Mouse (Mus musculus) hematopoietic stem cell, adult 5-6 weeks (primary cell): ENCODE measurements around the gene Hagh. TPM values are rescaled to one million over a fixed set of nuclear protein-coding genes. Genes with fewer than 3 reads are reported as not detected.
A peak's percentile ranks its signal among the peaks of the same experiment; 100 is the strongest.

Source experiments
- ATAC-seq, 2 experiments: fragments of 125-278 bp in 1 of 2; replicated peaks in 1 of 2; 2 replicates each; pipeline ENCODE4 v1.8.0; 2016 to 2017; ENCODE audit warnings: inconsistent platforms in 2 of 2, mild to moderate bottlenecking in 2 of 2, moderate number of reproducible peaks in 2 of 2, low read depth in 1 of 2, moderate TSS enrichment in 1 of 2; ENCODE audit not compliant: low FRiP score in 2 of 2, poor library complexity in 2 of 2, severe bottlenecking in 2 of 2, insufficient read depth in 1 of 2, low TSS enrichment in 1 of 2
- total RNA-seq: library from RNA; stranded (forward); fragments of 172-1452, 232-1000 nt; gene quantifications from 2 replicates; pipeline ENCODE4 v1.2.3, GENCODE M21; 2017

Gene Hagh
- total RNA-seq, result 24.5 and 24.6 TPM in 2 replicates

- no peak for ATAC-seq
Observed at GRCm38 (mm10) chr17:24839842-24840241, at the start of gene Hagh. Gene Hagh, plus strand, starts transcription at chr17:24840143.

- ATAC-seq, result no peak
Observed at GRCm38 (mm10) chr17:24792190-24792589, 47.8 kb upstream of the Hagh start.

DNA sequence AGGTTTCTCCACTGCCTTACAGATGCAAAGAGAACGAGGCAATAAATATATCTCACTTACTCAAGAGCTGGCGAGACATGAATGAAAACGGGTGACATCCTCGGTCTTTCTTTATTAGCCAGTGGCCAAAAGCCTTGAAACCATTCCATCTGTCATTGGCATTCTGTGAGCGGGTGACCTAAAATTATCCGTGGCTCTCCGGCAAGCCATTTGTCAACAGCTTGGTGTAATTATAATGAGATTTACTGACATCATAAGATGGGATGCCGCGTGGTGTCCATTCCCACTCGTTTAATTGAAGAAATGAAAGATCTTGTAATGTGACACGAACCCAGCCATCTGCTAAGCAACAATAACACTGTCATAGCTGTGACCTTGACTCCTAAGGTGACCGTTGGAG lies 45.2 kb upstream of the Hagh start:
- no peak for ATAC-seq

DNA sequence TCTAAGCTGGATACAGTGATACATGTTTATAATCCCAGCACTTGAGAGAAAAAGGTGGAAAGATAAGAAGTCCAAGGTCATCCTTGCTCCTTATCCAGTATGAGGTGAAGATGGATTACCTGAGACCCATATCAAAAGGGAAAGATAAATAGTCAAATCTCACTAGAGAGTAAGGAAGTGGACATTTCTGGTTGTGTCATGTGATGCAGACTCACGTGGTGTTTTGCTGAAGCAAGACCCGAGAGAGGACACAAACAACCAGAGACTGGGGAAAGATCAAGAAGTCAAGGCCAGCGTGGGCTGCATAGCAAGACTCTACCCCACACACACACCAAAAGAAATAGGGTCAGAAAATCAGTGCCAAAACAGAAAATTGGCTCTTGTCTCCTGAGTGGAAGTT lies 43.0 kb upstream of the Hagh start:
- no peak for ATAC-seq

- ATAC-seq, result no peak
Observed at GRCm38 (mm10) chr17:24798229-24798628, 41.7 kb upstream of the Hagh start.

GRCm38 (mm10) chr17:24799476-24799875 lies 40.5 kb upstream of the Hagh start:
- ATAC-seq, result no peak

- ATAC-seq, result no peak
Observed at GRCm38 (mm10) chr17:24800524-24800923, 39.4 kb upstream of the Hagh start.

DNA sequence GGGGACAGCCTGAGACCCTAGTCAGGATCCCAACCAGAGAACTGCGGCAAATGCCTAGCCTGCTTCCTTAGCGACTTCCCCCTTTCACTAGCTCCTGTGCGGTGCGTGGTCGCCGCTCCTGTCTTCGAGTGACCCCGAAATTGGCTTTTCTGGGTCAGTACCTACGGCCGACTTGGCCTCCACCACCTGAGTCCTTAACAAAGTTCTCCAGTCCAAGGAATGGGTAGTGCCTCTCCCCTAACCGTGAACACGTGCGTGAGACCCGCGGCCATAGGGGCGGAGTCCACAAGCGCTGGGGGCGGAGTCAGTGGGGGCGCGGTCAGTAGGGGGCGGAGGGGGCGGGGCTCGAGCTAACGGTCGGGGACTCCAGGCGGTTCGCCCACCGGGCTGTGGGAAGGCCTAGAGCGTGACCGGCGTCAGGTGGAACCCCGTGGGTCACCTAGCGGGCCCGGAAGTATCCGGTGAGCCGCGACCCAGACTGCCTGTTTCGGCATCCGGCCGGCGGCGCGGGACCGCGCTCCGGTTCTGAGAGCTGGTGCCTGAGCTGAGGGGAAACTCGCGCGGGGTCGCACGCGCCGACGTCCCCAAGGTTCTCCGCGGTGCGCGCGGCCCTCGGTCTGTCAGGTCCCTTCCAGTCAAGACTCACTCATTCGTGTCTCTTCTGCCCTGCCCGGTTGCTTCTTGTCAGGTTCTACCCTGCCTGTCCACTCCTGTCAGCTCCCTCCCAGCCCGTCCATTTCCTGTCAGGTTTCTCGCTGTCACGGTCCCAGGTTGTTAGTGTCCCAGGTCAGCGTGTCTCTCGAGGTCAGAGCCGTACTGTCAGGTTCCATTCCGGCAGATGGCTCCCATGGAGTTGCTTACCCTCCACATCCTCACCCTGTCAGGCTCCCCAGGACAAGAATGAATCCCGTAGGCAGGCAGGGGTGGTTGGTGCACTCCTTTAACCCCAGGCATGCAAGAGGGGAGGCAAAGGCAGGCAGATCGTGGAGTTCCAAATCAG lies 35.7 kb upstream of the Hagh start, which contains the start of gene Meiob:
TSS of gene Meiob (plus strand) at position 338 of the 1,000 bp plus-strand sequence.
- peak; percentile 68 to 89 for ATAC-seq

GRCm38 (mm10) chr17:24811211-24811610 lies 28.7 kb upstream of the Hagh start:
- no peak for ATAC-seq

DNA sequence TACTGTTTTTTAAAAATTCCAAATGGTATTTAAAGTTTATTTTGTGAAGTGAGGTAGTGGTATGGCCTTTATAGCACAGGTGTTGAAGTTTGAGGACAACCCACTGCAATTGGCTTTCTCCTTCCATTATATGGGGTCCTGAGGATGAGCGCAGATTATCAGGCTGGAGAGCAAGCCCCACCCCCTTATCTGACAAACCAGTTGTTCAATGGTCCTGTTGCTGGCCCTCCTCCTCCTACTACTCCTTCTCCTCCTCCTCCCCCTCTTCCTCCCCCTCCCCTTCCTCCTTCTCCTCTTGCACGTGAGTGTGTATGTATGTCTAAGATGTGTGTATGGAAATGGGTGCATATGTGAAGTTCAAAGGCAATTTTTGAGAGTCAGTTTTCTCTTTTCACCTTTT lies 27.7 kb upstream of the Hagh start:
- no peak for ATAC-seq

DNA sequence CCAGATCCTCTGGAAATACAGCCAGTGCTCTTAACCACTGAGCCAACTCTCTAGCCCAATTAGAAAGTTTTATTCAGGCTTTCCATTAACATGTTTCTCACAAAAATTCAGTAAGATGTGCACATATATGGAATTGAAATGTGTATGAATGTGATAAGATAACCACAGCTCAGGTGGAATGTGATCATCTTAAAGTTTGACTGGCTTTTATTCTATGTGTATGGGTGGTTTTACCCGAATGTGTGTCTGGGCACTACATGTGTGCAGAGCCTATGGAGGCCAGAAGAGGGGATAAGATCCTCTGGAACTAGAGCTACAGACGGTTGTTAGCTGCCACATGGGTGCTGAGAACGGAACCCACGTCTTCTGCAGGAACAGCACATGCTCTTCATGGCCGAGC lies 24.7 kb upstream of the Hagh start:
- ATAC-seq, result no peak

DNA sequence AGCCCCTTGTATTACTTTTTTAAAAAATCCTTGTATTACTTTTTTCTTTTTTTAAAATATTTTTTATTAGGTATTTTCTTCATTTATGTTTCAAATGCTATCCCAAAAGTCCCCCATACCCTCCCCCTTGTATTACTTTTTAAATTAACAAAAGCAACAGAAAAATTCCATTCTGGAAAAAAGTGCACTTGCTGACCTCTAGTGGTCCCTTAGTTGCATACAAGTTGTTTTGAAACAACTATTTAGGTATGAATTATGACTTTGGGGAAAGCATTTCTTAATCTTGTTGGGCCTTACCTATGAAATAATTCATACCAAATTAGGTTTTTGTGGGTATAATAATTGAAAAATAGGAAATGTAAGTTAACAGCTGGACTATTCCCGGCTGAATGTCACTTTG lies 22.4 kb upstream of the Hagh start:
- no peak for ATAC-seq

GRCm38 (mm10) chr17:24818172-24818571 lies 21.8 kb upstream of the Hagh start:
- ATAC-seq, result no peak

DNA sequence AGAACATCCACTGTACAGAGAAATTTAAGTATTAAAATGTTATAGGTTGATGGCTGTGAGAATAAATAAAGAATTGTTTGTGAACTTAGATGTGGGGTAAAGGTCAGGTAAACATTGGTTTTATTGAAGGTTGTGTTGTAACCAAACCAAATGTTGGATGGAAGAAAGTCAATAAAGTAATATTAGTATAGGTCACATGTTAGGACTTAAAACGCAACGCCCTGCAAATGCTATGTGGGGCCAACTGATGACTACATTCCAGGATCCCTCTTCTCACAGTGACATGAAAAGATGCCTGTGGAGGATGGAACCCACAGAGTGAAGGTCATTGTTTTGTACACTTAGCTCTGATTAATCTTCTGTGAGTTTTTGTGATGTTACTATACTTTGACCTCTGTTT lies 20.5 kb upstream of the Hagh start:
- no peak for ATAC-seq

DNA sequence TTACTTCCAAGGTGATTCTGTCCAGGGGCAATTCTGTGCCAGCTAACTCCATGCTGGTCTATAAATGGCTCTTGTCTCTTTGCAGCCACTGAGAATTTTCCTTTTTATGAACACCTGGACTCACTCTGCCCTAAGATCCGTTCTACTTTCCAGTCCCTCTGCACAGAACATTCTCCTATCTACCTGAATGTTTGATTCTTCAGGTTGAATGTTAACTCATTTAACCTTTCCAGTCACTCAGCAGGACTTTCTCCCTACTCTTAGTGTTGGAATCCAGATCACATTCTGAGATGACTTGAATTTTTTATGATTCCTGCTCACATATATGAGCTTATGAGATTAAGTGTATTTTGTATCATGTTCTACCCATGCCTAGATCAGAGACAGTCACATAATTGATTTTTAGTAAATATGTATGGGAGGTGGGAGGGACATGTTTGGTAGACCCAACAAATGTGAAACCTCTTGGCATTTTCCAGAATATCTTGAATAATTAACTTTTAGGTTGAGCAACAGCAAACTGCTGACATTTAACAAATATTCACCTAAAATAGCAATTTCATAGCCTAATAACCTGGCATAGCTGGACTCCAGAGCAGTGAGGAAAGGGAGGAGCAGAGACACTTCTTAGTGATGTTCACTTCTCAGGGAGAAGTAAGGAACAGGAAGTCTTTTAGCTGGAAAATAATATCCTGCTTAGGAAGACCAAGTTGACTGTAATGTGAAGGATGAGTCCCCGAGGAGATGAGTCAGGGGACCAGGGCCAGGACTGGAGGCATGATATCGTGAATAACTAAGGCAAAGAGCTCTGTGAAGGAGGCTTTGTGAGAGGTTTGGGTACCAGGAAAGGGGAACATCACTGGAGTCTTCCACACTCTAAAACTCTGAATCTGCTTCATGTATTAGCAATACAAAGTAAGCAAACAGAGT lies 18.3 kb upstream of the Hagh start:
- no peak for ATAC-seq

DNA sequence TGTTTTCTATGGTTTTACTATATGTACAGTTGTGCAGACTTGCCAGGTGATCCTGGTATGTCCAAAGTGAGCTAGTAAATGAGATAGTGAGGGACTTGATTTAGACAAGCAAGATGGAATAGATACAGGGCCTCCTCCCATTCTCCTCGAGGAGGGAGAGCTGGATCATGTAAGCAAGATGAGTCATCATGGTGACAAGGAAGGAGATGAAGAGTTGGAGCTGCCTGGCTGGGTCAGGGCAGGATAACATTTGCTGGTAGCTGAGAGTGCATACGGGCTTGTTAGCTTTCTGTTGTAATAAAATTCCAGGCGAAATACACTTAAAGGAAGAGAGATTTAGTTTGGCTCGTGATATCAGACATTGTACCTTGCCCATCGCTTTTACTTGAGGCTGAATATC lies 398 bp downstream of the Hagh start:
- no peak for ATAC-seq

DNA sequence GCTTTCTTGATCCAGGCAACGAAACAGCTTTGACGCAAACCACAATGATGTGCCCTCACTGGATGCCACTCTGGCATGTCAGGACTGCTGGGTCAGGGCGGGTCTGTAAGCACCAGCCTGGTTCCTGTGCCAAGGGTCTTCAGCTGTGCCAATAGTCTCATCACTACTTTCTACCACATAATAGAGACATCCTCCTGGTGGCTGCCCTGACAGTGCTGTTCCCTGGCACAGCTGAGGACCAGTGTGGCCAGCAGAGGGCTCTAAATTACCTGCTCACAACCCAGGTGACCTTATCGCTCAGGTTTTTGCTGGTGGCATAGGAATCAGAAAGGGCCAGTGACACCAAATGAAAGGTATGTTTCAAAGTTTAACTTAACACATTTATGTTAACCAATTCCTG lies 1.2 kb downstream of the Hagh start:
- ATAC-seq, result 0 out of 4 replicates have a peak, but pooled peaks of 1 of the 2 experiments have one; percentile 51

DNA sequence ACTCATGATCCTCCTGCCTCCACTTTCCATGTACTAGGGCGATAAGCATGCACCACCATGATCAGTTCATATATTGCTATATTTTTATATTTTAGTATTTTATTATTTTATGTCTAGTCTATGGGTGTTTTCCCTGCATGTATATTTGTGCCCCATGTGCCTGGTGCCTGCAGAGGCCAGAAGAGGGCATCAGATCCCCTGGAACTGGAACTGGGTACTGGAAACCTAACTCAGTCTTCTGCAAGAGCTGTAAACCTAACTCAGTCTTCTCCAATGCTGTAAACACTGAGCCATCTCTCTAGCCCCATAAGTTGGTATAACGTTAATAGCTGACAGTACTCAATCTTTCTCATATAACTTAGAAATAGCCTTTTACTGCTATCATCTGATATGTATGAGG lies 2.7 kb downstream of the Hagh start:
- no peak for ATAC-seq
